Mouse (Mus musculus) lung, postnatal 0 days (tissue): ENCODE measurements around the gene Gtf2a1l. TPM values are rescaled to one million over a fixed set of nuclear protein-coding genes. Genes with fewer than 3 reads are reported as not detected.

Source experiments
- ATAC-seq: fragments of 200-750 bp; cut with Nextera tagmentation; 2 replicates; pipeline ENCODE4 v1.8.0; 2017; ENCODE audit warnings: moderate library complexity
- DNase-seq: peaks from one replicate; pipeline ENCODE4 v3.0.0-alpha.2; 2016; ENCODE audit warnings: low spot score
- H3K27ac ChIP-seq: fragments of 300-500 bp; sonication (generic); 2 replicates; pipeline ENCODE4 v1.5.1; 2014; ENCODE audit warnings: antibody characterized with exemption, mild to moderate bottlenecking, low read length, mixed read lengths
- H3K27me3 ChIP-seq: fragments of 300-500 bp; sonication (generic); replicated peaks from 2 replicates; pipeline ENCODE4 v1.6.1; 2014; ENCODE audit warnings: low read length, mixed read lengths; ENCODE audit not compliant: insufficient read depth
- H3K36me3 ChIP-seq: fragments of 300-500 bp; sonication (generic); 2 replicates; pipeline ENCODE4 v1.6.1; 2014; ENCODE audit warnings: low read length, mixed read lengths; ENCODE audit not compliant: insufficient read depth
- H3K4me1 ChIP-seq: fragments of 300-500 bp; sonication (generic); 2 replicates; pipeline ENCODE4 v1.6.1; 2014; ENCODE audit warnings: antibody characterized with exemption, low read depth, low read length, mixed read lengths; ENCODE audit not compliant: insufficient read depth
- H3K4me2 ChIP-seq: fragments of 300-500 bp; sonication (generic); replicated peaks from 2 replicates; pipeline ENCODE4 v1.6.1; 2014; ENCODE audit warnings: low read depth, mild to moderate bottlenecking, low read length, moderate library complexity, mixed read lengths
- H3K4me3 ChIP-seq: fragments of 300-500 bp; sonication (generic); 2 replicates; pipeline ENCODE4 v1.5.1; 2014; ENCODE audit warnings: low read depth, low read length
- H3K9ac ChIP-seq: fragments of 300-500 bp; sonication (generic); replicated peaks from 2 replicates; pipeline ENCODE4 v1.6.1; 2014; ENCODE audit warnings: low read depth, mild to moderate bottlenecking
- H3K9me3 ChIP-seq: fragments of 300-500 bp; sonication (generic); 2 replicates; pipeline ENCODE4 v1.6.1; 2016; ENCODE audit warnings: low read length, mixed read lengths
- CTCF ChIP-seq: IDR thresholded peaks from 2 replicates; pipeline ENCODE4 v1.5.1; 2016; ENCODE audit warnings: antibody characterized with exemption, mild to moderate bottlenecking
- EP300 ChIP-seq: IDR thresholded peaks from 2 replicates; pipeline ENCODE4 v1.6.1; 2016; ENCODE audit warnings: antibody characterized with exemption, mild to moderate bottlenecking, control low read depth
- whole genome bisulfite sequencing: fragments of 180-500 bp; shearing (Covaris S2); extraction: QIAGEN DNeasy Blood & Tissue Kit; methylation state at CpG from one replicate; pipeline ENCODE4 v1.1.7; 2014; 5-methylcytosine and 5-hydroxymethylcytosine counted together
- polyA plus RNA-seq: library from polyadenylated mRNA; unstranded; fragments of >200 nt; fragmentation: Nextera tagmentation; extraction: Ambion mirVana; gene quantifications from 2 replicates; pipeline ENCODE4 v1.2.1, GENCODE M21; 2015

Gtf2a1l gene
- polyA plus RNA-seq, 1 experiment from 2014 or later = not detected

GRCm38 (mm10) chr17:88630554-88630948 is 37.9 kb upstream of the Gtf2a1l start:
- H3K36me3 ChIP-seq = no peaks in the 10 kb centered on the region; the same call in 1 of the 2 replicates
- no peak overlapping the region for H3K4me3 ChIP-seq
- H3K9me3 ChIP-seq = no peaks in the 10 kb centered on the region
- H3K4me1 ChIP-seq = peaks cover 46% of the 10 kb centered on the region
- WGBS = 47% methylated on average over 3 of the region's 3 CpGs
- no peaks in the 10 kb centered on the region for H3K27me3 ChIP-seq
- peak; percentile 51; the same call in 1 of the 2 replicates for TF ChIP-seq EP300
- TF ChIP-seq CTCF = no peak
- peak; percentile 67 for DNase-seq
- peak overlapping the region; percentile 97 for H3K27ac ChIP-seq
- no peak overlapping the region for H3K9ac ChIP-seq
- ATAC-seq = no peak
- H3K4me2 ChIP-seq = peak overlapping the region; percentile 29; the same call in 1 of the 2 replicates

GRCm38 (mm10) chr17:88632631-88633030 is 35.8 kb upstream of the Gtf2a1l start:
- ATAC-seq (no peak), DNase-seq (no peak)
- Histone ChIP-seq H3K4me2 (no peak overlapping the region), H3K4me3 (no peak overlapping the region), H3K9me3 (no peaks in the 10 kb centered on the region), H3K36me3 (peaks cover 9% of the 10 kb centered on the region), H3K4me1 (peaks cover 28% of the 10 kb centered on the region), H3K27ac (no peak overlapping the region), H3K9ac (no peak overlapping the region), H3K27me3 (no peaks in the 10 kb centered on the region)
- WGBS = 63% methylated on average over 3 of the region's 3 CpGs
- TF ChIP-seq EP300 (no peak), CTCF (no peak)

DNA sequence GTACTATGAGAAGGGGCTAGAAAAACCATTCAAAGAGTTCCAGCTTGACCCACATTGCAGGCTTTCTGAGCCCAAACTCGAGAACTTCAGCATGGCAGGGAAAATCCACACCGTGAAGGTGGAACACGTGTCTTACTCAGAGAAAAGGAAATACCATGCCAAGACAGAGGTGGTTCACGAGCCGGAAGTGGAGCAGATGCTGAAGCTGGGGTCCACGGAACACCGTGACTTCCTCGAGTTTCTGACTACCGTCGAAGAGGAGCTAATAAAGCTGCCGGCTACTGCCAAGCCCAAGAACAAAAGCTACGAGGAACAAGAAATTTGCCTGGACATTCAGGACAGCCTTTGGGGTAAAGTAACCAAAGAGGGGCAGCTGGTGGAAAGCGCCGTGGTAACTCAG is 32.4 kb upstream of the Gtf2a1l start:
- no peak overlapping the region for H3K4me3 ChIP-seq
- no peaks in the 10 kb centered on the region for H3K27me3 ChIP-seq
- peaks cover 9% of the 10 kb centered on the region for H3K36me3 ChIP-seq
- H3K9me3 ChIP-seq = no peaks in the 10 kb centered on the region
- H3K4me1 ChIP-seq = peaks cover 7% of the 10 kb centered on the region; the same call in 1 of the 2 replicates
- WGBS = 84% methylated on average over 14 of the region's 14 CpGs
- DNase-seq = no peak
- H3K9ac ChIP-seq = no peak overlapping the region
- TF ChIP-seq EP300 (no peak), CTCF (no peak)
- no peak overlapping the region for H3K27ac ChIP-seq
- ATAC-seq = no peak
- no peak overlapping the region for H3K4me2 ChIP-seq

GRCm38 (mm10) chr17:88636587-88636986 is 31.9 kb upstream of the Gtf2a1l start:
- peak; percentile 36; the same call in 1 of the 2 replicates for TF ChIP-seq CTCF
- TF ChIP-seq EP300 = no peak
- no peak for DNase-seq
- no peak for ATAC-seq
- Histone ChIP-seq H3K27ac (no peak overlapping the region), H3K36me3 (peaks cover 9% of the 10 kb centered on the region), H3K4me3 (no peak overlapping the region), H3K9me3 (no peaks in the 10 kb centered on the region), H3K4me2 (no peak overlapping the region), H3K4me1 (peaks cover 6% of the 10 kb centered on the region; the same call in 1 of the 2 replicates), H3K9ac (no peak overlapping the region), H3K27me3 (no peaks in the 10 kb centered on the region)
- 48% methylated on average over 12 of the region's 12 CpGs for WGBS

GRCm38 (mm10) chr17:88641012-88641411 is 27.4 kb upstream of the Gtf2a1l start:
- ATAC-seq (peak; percentile 65), DNase-seq (peak; percentile 92)
- Histone ChIP-seq H3K27me3 (no peaks in the 10 kb centered on the region), H3K4me2 (no peak overlapping the region), H3K4me1 (no peaks in the 10 kb centered on the region), H3K9me3 (no peaks in the 10 kb centered on the region), H3K27ac (no peak overlapping the region), H3K4me3 (no peak overlapping the region), H3K36me3 (peaks cover 8% of the 10 kb centered on the region; the same call in 1 of the 2 replicates), H3K9ac (no peak overlapping the region)
- 22% methylated on average over 6 of the region's 6 CpGs for WGBS
- TF ChIP-seq EP300 = no peak; the same call in none of the 2 replicates
- TF ChIP-seq CTCF = peak; percentile 90

DNA sequence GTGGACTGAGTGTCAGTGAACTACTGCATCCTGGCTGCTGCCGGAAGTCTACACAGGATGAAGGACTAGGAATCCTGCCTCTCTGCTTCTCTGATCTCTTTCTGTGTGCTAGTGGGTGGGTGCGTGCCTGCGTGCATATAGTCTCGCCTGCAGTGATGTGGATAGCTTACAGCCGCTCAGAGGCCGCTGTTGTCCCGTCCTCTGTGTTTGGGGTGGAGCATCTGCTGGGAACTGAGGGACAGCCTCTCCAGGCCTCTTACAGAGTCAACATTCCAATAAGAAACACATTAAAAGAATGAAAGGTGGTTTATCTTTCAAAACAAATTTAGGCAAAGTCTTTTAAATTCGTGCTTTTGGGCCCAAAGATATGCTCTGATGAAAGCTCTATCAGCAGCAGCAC is 26.6 kb upstream of the Gtf2a1l start:
- Histone ChIP-seq H3K27me3 (no peaks in the 10 kb centered on the region), H3K9ac (no peak overlapping the region), H3K9me3 (no peaks in the 10 kb centered on the region), H3K36me3 (0 out of 2 replicates have a peak, but pooled peaks cover 5% of the 10 kb centered on the region), H3K4me2 (no peak overlapping the region), H3K4me3 (no peak overlapping the region), H3K27ac (no peak overlapping the region), H3K4me1 (no peaks in the 10 kb centered on the region)
- DNase-seq (no peak), ATAC-seq (no peak)
- TF ChIP-seq EP300 (no peak), CTCF (no peak)
- WGBS = 89% methylated on average over 8 of the region's 8 CpGs

GRCm38 (mm10) chr17:88644876-88645275 is 23.6 kb upstream of the Gtf2a1l start:
- H3K27me3 ChIP-seq = no peaks in the 10 kb centered on the region
- no peak overlapping the region for H3K4me2 ChIP-seq
- no peak overlapping the region for H3K4me3 ChIP-seq
- no peaks in the 10 kb centered on the region for H3K4me1 ChIP-seq
- H3K9me3 ChIP-seq = no peaks in the 10 kb centered on the region
- TF ChIP-seq EP300 (no peak), CTCF (no peak)
- ATAC-seq = no peak
- WGBS = 85% methylated on average over 7 of the region's 7 CpGs
- no peak overlapping the region for H3K9ac ChIP-seq
- no peak overlapping the region for H3K27ac ChIP-seq
- DNase-seq = no peak
- peaks cover 10% of the 10 kb centered on the region; the same call in 1 of the 2 replicates for H3K36me3 ChIP-seq
